Mouse (Mus musculus): ENCODE results near the gene Aph1c. TPM values are rescaled to one million over a fixed set of nuclear protein-coding genes. Genes with fewer than 3 reads are reported as not detected.

The Aph1c gene
- polyA plus RNA-seq (2014; fragmentation: Nextera tagmentation; extraction: Ambion mirVana), result 2.3 and 4.0 TPM in 2 replicates

- Histone ChIP-seq H3K27ac (ENCODE audit: low read depth, low read length) (no peak within 1 kb of the TSS), H3K4me2 (ENCODE audit: low read depth, low read length) (peak within 1 kb of the TSS; percentile 89)
- under 1% methylated on average over 56 of the region's 58 CpGs for WGBS
Measured at GRCm38 (mm10) chr9:66834318-66835096, at the start of gene Aph1c. Aph1c (minus strand) TSS chr9:66834726.

DNA sequence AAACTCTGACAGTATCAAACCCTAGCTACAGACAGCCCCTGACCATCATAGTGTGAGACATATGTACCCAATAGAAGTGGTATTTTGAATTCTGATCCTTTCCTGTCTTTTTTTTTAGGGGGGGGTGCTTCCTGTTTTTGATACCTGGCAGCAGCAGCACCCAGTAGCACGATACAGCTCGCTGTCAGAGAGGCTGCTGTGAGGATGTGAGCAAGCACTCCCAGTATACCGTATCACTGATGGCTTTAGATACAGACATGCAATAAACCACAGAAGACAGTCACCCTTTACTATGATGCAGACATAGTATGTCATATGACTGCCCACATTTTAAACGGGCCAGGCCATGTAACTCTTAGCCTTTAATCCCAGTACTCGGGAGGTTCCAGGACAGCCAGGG, 49.0 kb upstream of the Aph1c start:
- Histone ChIP-seq H3K9ac (replicated peaks; ENCODE audit: low read depth, low read length) (no peak overlapping the region), H3K36me3 (ENCODE audit: control insufficient read depth, insufficient read depth, low read length) (no peaks in the 10 kb centered on the region), H3K9me3 (ENCODE audit: control insufficient read depth, low read length) (no peaks in the 10 kb centered on the region), H3K4me1 (ENCODE audit: control insufficient read depth, insufficient read depth, low read length) (peaks cover 13% of the 10 kb centered on the region), H3K27ac (ENCODE audit: low read depth, low read length) (no peak overlapping the region), H3K4me2 (ENCODE audit: low read depth, low read length) (no peak overlapping the region), H3K4me3 (ENCODE audit: low read depth, low read length) (no peak overlapping the region), H3K27me3 (ENCODE audit: control insufficient read depth, insufficient read depth, low read length) (no peaks in the 10 kb centered on the region)
- ATAC-seq (ENCODE audit: low read depth), result no peak
- 91% methylated on average over 5 of the region's 5 CpGs for WGBS

More at GRCm38 (mm10) chr9:66834318-66835096, at the start of gene Aph1c:
- ATAC-seq (ENCODE audit: low read depth), result peak; percentile 99
- Histone ChIP-seq H3K9ac (replicated peaks; ENCODE audit: low read depth, low read length) (peak within 1 kb of the TSS; percentile 51), H3K27me3 (ENCODE audit: control insufficient read depth, insufficient read depth, low read length) (no peaks in the 10 kb centered on the region), H3K4me1 (ENCODE audit: control insufficient read depth, insufficient read depth, low read length) (peaks cover 6% of the 10 kb centered on the region), H3K9me3 (ENCODE audit: control insufficient read depth, low read length) (no peaks in the 10 kb centered on the region), H3K36me3 (ENCODE audit: control insufficient read depth, insufficient read depth, low read length) (no peaks in the 10 kb centered on the region), H3K4me3 (ENCODE audit: low read depth, low read length) (peak within 1 kb of the TSS; percentile 51)

DNA sequence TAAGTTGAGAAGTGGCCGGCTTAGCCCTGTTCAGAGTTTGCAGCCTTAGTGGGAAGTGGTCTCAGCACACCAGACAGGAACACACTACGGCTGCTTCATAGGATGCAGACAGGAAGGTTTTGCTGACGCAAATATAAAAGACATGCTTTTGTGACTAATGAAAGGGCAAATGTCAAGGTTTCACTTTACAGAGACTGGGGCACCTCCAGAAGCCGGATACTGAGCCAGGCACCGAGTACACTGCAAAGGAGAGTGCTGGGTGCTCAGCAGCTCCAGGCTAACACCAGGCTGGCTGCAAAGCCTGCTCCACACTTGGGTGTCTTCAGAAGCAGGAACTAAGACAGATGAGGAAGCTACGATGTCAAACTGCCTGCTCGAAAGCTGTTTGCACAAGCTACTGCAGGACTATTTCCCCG, 47.9 kb upstream of the Aph1c start:
- Histone ChIP-seq H3K9me3 (ENCODE audit: control insufficient read depth, low read length) (no peaks in the 10 kb centered on the region), H3K27ac (ENCODE audit: low read depth, low read length) (no peak overlapping the region), H3K27me3 (ENCODE audit: control insufficient read depth, insufficient read depth, low read length) (no peaks in the 10 kb centered on the region), H3K4me1 (ENCODE audit: control insufficient read depth, insufficient read depth, low read length) (peaks cover 9% of the 10 kb centered on the region), H3K9ac (replicated peaks; ENCODE audit: low read depth, low read length) (no peak overlapping the region), H3K4me3 (ENCODE audit: low read depth, low read length) (no peak overlapping the region), H3K36me3 (ENCODE audit: control insufficient read depth, insufficient read depth, low read length) (no peaks in the 10 kb centered on the region), H3K4me2 (ENCODE audit: low read depth, low read length) (no peak overlapping the region)
- no peak for ATAC-seq (ENCODE audit: low read depth)
- WGBS, result 76% methylated on average over 8 of the region's 8 CpGs

- no peak overlapping the region for H3K4me3 ChIP-seq (ENCODE audit: low read depth, low read length)
- ATAC-seq (ENCODE audit: low read depth), result no peak
Measured at GRCm38 (mm10) chr9:66881858-66882257, 47.3 kb upstream of the Aph1c start.

DNA sequence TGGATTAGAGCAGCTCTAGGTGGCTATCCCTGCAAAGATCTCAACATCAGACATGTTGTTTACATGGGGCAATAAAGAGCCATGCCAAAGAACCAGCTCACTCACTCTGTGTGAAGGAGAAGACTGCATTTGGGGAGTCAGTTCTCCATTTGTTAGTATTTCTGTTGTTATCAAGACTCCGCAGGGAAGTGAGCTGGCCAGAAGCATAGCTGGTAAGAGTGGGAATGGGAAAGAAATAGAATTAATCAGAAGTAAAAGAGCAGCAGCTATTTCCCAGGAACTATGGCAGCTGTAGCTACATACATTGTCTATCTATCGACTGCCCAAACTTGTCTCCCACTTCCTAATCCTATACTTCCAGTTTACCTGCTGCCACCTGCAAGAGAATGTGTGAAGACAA, 46.2 kb upstream of the Aph1c start:
- H3K27me3 ChIP-seq (ENCODE audit: control insufficient read depth, insufficient read depth, low read length), result no peaks in the 10 kb centered on the region
- WGBS, result 97% methylated on average over 2 of the region's 2 CpGs
- H3K36me3 ChIP-seq (ENCODE audit: control insufficient read depth, insufficient read depth, low read length), result no peaks in the 10 kb centered on the region
- H3K9me3 ChIP-seq (ENCODE audit: control insufficient read depth, low read length), result no peaks in the 10 kb centered on the region
- H3K4me2 ChIP-seq (ENCODE audit: low read depth, low read length), result no peak overlapping the region
- ATAC-seq (ENCODE audit: low read depth), result no peak
- H3K9ac ChIP-seq (replicated peaks; ENCODE audit: low read depth, low read length), result no peak overlapping the region
- no peak overlapping the region for H3K4me3 ChIP-seq (ENCODE audit: low read depth, low read length)
- H3K4me1 ChIP-seq (ENCODE audit: control insufficient read depth, insufficient read depth, low read length), result no peaks in the 10 kb centered on the region
- H3K27ac ChIP-seq (ENCODE audit: low read depth, low read length), result no peak overlapping the region

More at GRCm38 (mm10) chr9:66881858-66882257, 47.3 kb upstream of the Aph1c start:
- Histone ChIP-seq H3K27ac (ENCODE audit: low read depth, low read length) (no peak overlapping the region), H3K4me2 (ENCODE audit: low read depth, low read length) (no peak overlapping the region), H3K4me1 (ENCODE audit: control insufficient read depth, insufficient read depth, low read length) (peaks cover 3% of the 10 kb centered on the region), H3K36me3 (ENCODE audit: control insufficient read depth, insufficient read depth, low read length) (no peaks in the 10 kb centered on the region), H3K9ac (replicated peaks; ENCODE audit: low read depth, low read length) (no peak overlapping the region), H3K9me3 (ENCODE audit: control insufficient read depth, low read length) (no peaks in the 10 kb centered on the region), H3K27me3 (ENCODE audit: control insufficient read depth, insufficient read depth, low read length) (no peaks in the 10 kb centered on the region)
- WGBS, result 82% methylated on average over 3 of the region's 3 CpGs

DNA sequence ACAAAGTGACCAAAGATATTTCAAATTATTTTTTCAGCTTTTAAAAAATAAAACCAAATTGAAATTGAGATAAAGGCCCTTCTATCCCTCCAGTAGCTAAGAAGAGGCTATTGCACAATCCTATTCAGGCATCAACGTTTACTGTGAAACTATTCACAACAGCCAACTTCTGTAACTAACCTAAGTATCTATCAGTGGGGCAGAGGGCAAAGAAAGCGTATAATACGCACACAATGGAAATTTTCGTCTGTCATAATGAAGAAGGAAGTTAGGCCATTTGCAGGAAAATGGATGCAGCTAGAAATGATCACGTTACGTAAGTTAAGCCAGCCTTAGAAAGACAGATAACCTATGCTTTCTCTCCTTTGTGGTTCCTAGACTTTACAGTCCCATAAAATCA, 45.0 kb upstream of the Aph1c start:
- Histone ChIP-seq H3K4me2 (ENCODE audit: low read depth, low read length) (no peak overlapping the region), H3K27ac (ENCODE audit: low read depth, low read length) (no peak overlapping the region), H3K9ac (replicated peaks; ENCODE audit: low read depth, low read length) (no peak overlapping the region), H3K27me3 (ENCODE audit: control insufficient read depth, insufficient read depth, low read length) (no peaks in the 10 kb centered on the region), H3K36me3 (ENCODE audit: control insufficient read depth, insufficient read depth, low read length) (no peaks in the 10 kb centered on the region), H3K9me3 (ENCODE audit: control insufficient read depth, low read length) (no peaks in the 10 kb centered on the region), H3K4me3 (ENCODE audit: low read depth, low read length) (no peak overlapping the region), H3K4me1 (ENCODE audit: control insufficient read depth, insufficient read depth, low read length) (no peaks in the 10 kb centered on the region)
- 77% methylated on average over 6 of the region's 6 CpGs for WGBS
- ATAC-seq (ENCODE audit: low read depth), result no peak

GRCm38 (mm10) chr9:66878899-66879298, 44.4 kb upstream of the Aph1c start:
- no peak overlapping the region for H3K4me2 ChIP-seq (ENCODE audit: low read depth, low read length)
- 95% methylated on average over 3 of the region's 3 CpGs for WGBS
- no peaks in the 10 kb centered on the region for H3K9me3 ChIP-seq (ENCODE audit: control insufficient read depth, low read length)
- no peak for ATAC-seq (ENCODE audit: low read depth)
- H3K4me1 ChIP-seq (ENCODE audit: control insufficient read depth, insufficient read depth, low read length), result no peaks in the 10 kb centered on the region
- H3K4me3 ChIP-seq (ENCODE audit: low read depth, low read length), result no peak overlapping the region
- no peak overlapping the region for H3K27ac ChIP-seq (ENCODE audit: low read depth, low read length)
- H3K9ac ChIP-seq (replicated peaks; ENCODE audit: low read depth, low read length), result no peak overlapping the region
- no peaks in the 10 kb centered on the region for H3K36me3 ChIP-seq (ENCODE audit: control insufficient read depth, insufficient read depth, low read length)
- H3K27me3 ChIP-seq (ENCODE audit: control insufficient read depth, insufficient read depth, low read length), result no peaks in the 10 kb centered on the region

- WGBS, result 90% methylated on average over 5 of the region's 5 CpGs
- Histone ChIP-seq H3K9ac (replicated peaks; ENCODE audit: low read depth, low read length) (no peak overlapping the region), H3K36me3 (ENCODE audit: control insufficient read depth, insufficient read depth, low read length) (no peaks in the 10 kb centered on the region), H3K4me2 (ENCODE audit: low read depth, low read length) (no peak overlapping the region), H3K4me3 (ENCODE audit: low read depth, low read length) (no peak overlapping the region), H3K4me1 (ENCODE audit: control insufficient read depth, insufficient read depth, low read length) (no peaks in the 10 kb centered on the region), H3K27me3 (ENCODE audit: control insufficient read depth, insufficient read depth, low read length) (no peaks in the 10 kb centered on the region), H3K27ac (ENCODE audit: low read depth, low read length) (no peak overlapping the region), H3K9me3 (ENCODE audit: control insufficient read depth, low read length) (no peaks in the 10 kb centered on the region)
- ATAC-seq (ENCODE audit: low read depth), result no peak
Measured at GRCm38 (mm10) chr9:66876577-66876976, 42.1 kb upstream of the Aph1c start.

- no peak for ATAC-seq (ENCODE audit: low read depth)
- Histone ChIP-seq H3K4me3 (ENCODE audit: low read depth, low read length) (no peak overlapping the region), H3K36me3 (ENCODE audit: control insufficient read depth, insufficient read depth, low read length) (no peaks in the 10 kb centered on the region), H3K4me2 (ENCODE audit: low read depth, low read length) (no peak overlapping the region), H3K9me3 (ENCODE audit: control insufficient read depth, low read length) (no peaks in the 10 kb centered on the region), H3K27ac (ENCODE audit: low read depth, low read length) (no peak overlapping the region), H3K9ac (replicated peaks; ENCODE audit: low read depth, low read length) (no peak overlapping the region), H3K4me1 (ENCODE audit: control insufficient read depth, insufficient read depth, low read length) (no peaks in the 10 kb centered on the region), H3K27me3 (ENCODE audit: control insufficient read depth, insufficient read depth, low read length) (no peaks in the 10 kb centered on the region)
- WGBS, result over 99% methylated on average over 5 of the region's 5 CpGs
Measured at GRCm38 (mm10) chr9:66874297-66874696, 39.8 kb upstream of the Aph1c start.

Data from neural tube, embryonic 14.5 days (tissue).